Mouse (Mus musculus) testis, adult 2 months (tissue): ENCODE data around the gene Srpk2. TPM values are rescaled to one million over a fixed set of nuclear protein-coding genes. Genes with fewer than 3 reads are reported as not detected.
"Not testable (repeated sequence)": the region's sequence is repeated elsewhere in the genome, so short reads cannot be mapped to it uniquely, and the experiment has no call there.

Source experiments
- H3K27ac ChIP-seq: fragments of 200-500 bp; 2 replicates; pipeline ENCODE4 v1.5.1; 2012; ENCODE audit warnings: low read depth, low read length; ENCODE audit not compliant: control insufficient read depth, insufficient read depth
- H3K27me3 ChIP-seq: fragments of 200-500 bp; 2 replicates; pipeline ENCODE4 v1.6.1; 2012; ENCODE audit warnings: mild to moderate bottlenecking, low read length, moderate library complexity; ENCODE audit not compliant: control insufficient read depth, insufficient read depth
- H3K36me3 ChIP-seq: fragments of 200-500 bp; 2 replicates; pipeline ENCODE4 v1.6.1; 2012; ENCODE audit warnings: mild to moderate bottlenecking, low read length; ENCODE audit not compliant: control insufficient read depth, insufficient read depth
- H3K4me1 ChIP-seq: fragments of 200-500 bp; 2 replicates; pipeline ENCODE4 v1.6.1; 2012; ENCODE audit warnings: low read length; ENCODE audit not compliant: control insufficient read depth, insufficient read depth
- H3K4me3 ChIP-seq: fragments of 200-500 bp; 2 replicates; pipeline ENCODE4 v1.5.1; 2012; ENCODE audit warnings: low read depth, mild to moderate bottlenecking, low read length, moderate library complexity, mixed read lengths; ENCODE audit not compliant: control insufficient read depth
- CTCF ChIP-seq: fragments of 200-500 bp; IDR thresholded peaks from 2 replicates; pipeline ENCODE4 v1.5.1; 2012; ENCODE audit warnings: low read depth, mild to moderate bottlenecking, inconsistent platforms, low read length, moderate library complexity; ENCODE audit not compliant: control insufficient read depth, insufficient read depth, insufficient replicate concordance
- POLR2A ChIP-seq: fragments of 200-500 bp; IDR thresholded peaks from 2 replicates; pipeline ENCODE4 v1.6.1; 2012; ENCODE audit warnings: low read depth, mild to moderate bottlenecking, inconsistent platforms, low read length, moderate library complexity; ENCODE audit not compliant: control insufficient read depth
- polyA plus RNA-seq: library from polyadenylated mRNA; depleted of rRNA; stranded (reverse); fragments of >200 nt; gene quantifications from 2 replicates; pipeline ENCODE4 v1.2.3, GENCODE M21; 2012; rRNA removed

Gene Srpk2
- polyA plus RNA-seq = 229 and 250 TPM in 2 replicates

DNA sequence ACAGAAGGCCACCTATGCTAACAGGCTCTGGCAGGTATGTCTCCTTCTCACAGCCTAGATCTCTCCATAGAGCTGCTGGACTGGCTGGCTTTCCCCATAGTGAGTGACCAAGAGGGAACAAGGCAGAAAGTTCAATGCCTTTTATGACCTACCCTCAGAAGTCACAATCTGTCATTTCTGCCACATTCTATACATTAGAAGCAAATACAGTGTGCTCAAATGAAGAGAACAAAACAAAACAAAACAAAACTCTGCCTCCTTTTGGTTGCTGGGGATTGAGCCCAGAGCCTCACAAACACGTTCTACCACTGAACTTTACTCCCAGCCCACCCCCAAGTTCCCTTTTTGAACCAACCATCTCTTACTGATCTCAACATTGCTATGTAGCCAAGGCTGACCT is at the start of gene Srpk2:
Gene Srpk2, minus strand, starts transcription at position 101 of the 400 bp plus-strand sequence.
- TF ChIP-seq POLR2A (no peak), CTCF (no peak)
- no peaks in the 10 kb centered on the region for H3K4me1 ChIP-seq
- no peaks in the 10 kb centered on the region for H3K36me3 ChIP-seq
- peak within 1 kb of the TSS; percentile 90 for H3K4me3 ChIP-seq
- H3K27ac ChIP-seq = peak within 1 kb of the TSS; percentile 84
- H3K27me3 ChIP-seq = no peaks in the 10 kb centered on the region

DNA sequence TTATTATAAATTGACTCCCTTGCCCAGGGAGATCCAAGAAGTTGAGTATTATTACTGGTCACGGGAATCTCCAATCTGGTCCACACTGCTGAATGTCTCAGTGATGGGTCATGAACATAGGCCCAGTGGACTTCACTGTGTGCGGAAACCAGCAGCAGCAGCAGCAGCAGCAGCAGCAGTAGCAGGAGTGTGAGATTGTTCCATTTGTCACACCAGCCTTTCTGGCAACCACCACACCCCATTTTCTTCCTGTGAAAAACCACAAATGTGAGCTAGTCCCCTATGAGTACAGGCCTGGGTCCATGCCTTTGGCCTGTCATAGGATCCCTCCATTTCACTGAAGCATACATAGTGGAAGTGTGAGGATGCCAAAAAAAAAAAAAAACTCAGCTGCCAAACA is 37.5 kb upstream of the Srpk2 start:
- no peak for TF ChIP-seq POLR2A
- no peak for TF ChIP-seq CTCF
- H3K36me3 ChIP-seq = no peaks in the 10 kb centered on the region
- H3K4me1 ChIP-seq = no peaks in the 10 kb centered on the region
- no peaks in the 10 kb centered on the region for H3K27me3 ChIP-seq
- H3K4me3 ChIP-seq = no peak overlapping the region
- H3K27ac ChIP-seq = no peak overlapping the region

DNA sequence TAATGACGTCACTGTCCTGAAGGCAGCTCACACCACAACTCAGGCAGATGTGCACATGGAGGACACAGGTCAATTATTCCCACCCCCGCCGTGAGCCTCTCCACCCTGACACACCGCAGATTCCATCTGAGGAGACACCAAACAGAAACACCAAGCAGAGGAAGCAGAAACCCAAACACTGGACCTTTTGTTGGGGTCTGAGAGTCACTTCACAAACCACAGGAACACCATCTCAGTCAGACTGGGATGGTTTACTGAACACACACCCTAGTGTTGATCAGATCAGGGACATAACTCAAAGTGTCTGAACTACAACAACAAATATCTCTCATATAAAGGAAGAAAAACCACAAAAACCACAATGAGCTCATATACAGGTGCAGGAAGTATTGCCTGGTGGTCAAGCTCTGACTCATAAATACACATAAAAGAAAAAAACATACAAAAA is 34.5 kb upstream of the Srpk2 start:
- no peaks in the 10 kb centered on the region for H3K4me1 ChIP-seq
- H3K27me3 ChIP-seq = no peaks in the 10 kb centered on the region
- no peak overlapping the region for H3K4me3 ChIP-seq
- H3K27ac ChIP-seq = no peak overlapping the region
- TF ChIP-seq CTCF (no peak), POLR2A (no peak)
- no peaks in the 10 kb centered on the region for H3K36me3 ChIP-seq

DNA sequence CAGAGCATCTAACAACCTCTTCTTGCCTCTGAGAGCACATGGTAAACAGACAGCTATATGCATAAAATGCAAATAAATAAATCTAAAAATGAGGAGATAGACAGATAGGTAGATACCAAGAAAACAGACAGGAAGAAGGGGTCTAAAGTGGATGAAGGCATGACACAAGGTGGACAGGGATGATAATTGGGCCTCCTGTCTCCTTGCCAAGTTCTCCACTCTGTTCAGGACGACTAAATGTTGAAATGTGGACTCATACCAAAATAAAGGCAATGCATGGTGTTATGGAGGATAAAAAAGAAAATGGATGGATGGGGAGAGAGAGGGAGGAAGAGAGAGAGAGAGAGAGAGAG is 33.7 kb upstream of the Srpk2 start:
- no peak overlapping the region for H3K4me3 ChIP-seq
- no peaks in the 10 kb centered on the region; the same call in 1 of the 2 replicates for H3K4me1 ChIP-seq
- no peaks in the 10 kb centered on the region for H3K27me3 ChIP-seq
- H3K36me3 ChIP-seq = no peaks in the 10 kb centered on the region
- H3K27ac ChIP-seq = no peak overlapping the region
- TF ChIP-seq POLR2A (no peak), CTCF (no peak)

DNA sequence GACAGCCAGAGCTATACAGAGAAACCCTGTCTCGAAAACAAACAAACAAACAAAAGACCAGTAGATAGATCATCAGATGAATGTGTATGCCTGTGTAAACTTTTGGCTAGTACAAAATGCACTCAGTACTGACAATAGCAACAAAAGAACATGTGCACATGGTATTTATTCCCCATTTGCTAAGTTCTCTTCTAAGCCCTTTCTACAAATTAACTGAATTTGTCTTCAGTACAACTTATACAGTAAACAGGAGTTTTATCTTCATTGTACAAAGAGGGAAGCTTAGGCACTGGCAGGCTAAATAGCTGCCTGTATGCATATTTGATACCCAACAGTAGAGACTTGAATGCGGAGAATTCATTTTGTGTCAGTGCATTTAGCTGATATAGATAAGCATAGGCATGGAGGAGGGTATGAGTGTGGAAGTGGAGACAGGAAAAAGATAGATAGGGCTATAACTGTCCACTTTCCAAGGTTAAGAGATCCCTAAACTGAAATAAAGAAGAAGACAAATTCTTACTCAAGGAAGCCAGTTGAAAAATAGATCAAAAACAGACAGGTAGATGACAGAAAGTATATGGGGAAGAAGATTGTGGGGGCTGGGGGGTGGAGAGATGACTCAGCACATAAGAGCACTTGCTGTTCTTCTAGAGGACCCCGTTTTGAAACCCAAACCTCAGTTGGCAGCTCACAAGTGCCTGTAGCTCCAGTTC is 33.2 kb upstream of the Srpk2 start:
- H3K27ac ChIP-seq = no peak overlapping the region
- no peaks in the 10 kb centered on the region; the same call in 1 of the 2 replicates for H3K4me1 ChIP-seq
- H3K27me3 ChIP-seq = no peaks in the 10 kb centered on the region
- H3K4me3 ChIP-seq = no peak overlapping the region
- TF ChIP-seq POLR2A (no peak), CTCF (no peak)
- no peaks in the 10 kb centered on the region for H3K36me3 ChIP-seq

DNA sequence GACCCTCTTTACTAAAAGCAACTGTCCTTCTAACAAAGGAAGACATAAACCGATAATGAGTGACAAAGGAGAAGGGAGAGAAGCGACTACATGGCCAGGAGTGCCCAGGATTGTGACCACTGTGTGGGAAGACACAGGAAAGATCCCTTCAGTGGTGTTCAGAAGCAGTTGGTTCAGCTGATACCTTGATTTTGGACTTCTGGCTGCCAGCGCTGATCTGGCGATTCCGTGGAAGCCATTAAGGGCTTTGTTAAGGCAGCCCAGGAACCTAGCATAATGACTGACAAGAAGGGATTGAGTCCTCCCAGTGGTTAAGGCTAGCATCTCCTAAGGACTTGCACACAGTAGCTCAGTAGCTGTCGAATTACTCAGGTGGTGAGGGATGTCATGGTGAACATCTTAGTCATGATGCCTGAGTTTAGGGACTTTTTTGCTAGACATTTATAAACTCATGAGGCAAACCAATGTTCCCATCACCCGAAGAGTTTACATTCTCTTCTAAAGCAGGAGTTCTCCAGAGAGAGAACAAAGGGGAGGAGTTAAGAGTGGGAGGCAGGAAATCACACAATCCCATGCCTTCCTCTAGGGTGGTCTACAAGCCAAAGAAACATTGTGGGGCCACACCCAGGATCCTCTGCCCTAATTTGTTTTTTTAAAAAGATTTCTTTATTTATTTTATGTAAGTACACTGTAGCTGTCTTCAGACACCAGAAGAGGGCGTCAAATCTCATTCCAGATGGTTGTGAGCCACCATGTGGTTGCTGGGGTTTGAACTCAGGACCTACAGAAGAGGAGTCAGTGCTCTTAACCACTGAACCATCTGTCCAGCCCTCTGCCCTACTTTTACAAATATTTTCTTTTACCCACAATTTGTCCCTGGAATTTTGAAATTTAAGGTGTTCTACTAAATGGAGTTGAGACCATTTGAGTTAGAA is 29.3 kb upstream of the Srpk2 start:
- H3K4me1 ChIP-seq = peaks cover 6% of the 10 kb centered on the region
- no peaks in the 10 kb centered on the region for H3K27me3 ChIP-seq
- no peak overlapping the region for H3K4me3 ChIP-seq
- H3K36me3 ChIP-seq = no peaks in the 10 kb centered on the region
- H3K27ac ChIP-seq = no peak overlapping the region
- TF ChIP-seq CTCF (no peak), POLR2A (no peak)

DNA sequence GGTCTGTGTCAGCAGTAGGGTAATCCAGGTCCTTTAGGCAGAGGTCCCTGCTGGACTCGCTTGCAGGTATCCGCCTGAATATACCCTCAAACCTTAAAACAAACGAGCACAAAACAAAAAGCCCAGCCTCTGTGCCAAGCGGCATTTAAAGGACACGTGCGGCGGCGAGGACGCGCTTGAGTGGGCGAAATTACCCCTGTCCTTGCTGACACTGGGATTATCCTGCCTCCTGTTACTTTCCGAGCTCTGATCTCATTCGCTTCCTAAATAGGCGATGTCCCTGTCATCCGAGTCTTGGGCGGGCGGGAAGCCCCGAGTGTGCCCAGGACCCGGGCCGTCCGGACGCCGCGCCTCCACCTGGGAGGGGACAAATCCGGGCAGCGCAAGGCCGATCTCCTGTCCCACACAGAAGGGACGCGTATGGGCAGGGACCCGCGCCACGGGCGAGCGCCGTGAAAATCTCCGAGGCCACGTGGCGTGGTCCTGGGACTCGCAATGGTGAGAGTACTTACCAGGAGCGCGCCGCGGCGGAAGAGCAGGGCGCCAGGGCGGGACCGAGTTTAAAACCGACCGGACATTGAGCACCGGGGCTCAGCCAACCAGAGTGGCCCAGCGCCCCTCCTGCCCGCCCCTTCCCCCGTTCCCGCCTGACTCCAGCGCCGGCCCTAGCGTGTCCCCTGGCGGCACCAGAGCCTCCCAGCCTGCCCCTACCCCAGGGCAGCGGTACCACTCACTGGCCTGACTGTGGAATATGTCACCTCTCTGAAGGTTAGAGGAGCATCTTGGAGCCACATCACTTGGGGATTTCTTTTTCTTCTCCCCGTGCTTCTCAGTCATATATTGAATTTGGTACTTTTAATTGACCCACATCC is 27.9 kb upstream of the Srpk2 start:
- Histone ChIP-seq H3K4me1 (peaks cover 6% of the 10 kb centered on the region), H3K27me3 (no peaks in the 10 kb centered on the region), H3K27ac (peak overlapping the region; percentile 53), H3K36me3 (no peaks in the 10 kb centered on the region), H3K4me3 (peak overlapping the region; percentile 93)
- TF ChIP-seq POLR2A (peak; percentile 32; the same call in 1 of the 2 replicates), CTCF (0 out of 2 replicates have a peak, but pooled peaks have one; percentile 5)

DNA sequence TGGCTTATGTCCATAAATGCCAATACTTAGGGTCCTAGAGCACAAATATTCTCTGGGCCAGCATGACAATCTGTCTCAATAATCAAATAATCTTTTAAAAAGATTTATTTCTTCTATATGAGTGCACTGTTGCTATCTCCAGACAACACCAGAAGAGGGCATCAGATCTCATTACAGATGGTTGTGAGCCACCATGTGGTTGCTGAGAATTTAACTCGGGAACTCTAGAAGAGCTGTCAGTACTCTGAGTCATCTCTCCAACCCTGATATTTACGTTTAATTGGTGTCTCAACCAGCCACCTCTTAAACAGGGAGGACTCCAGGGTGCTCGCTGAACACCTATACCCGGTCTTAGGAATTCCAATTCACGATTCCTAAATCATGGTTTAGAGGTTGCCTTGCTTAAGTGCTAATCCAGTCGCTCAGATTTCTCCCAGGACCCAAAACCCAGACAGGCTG is 27.3 kb upstream of the Srpk2 start:
- H3K27ac ChIP-seq = peak overlapping the region; percentile 53
- not testable (repeated sequence) for H3K27me3 ChIP-seq, H3K36me3 ChIP-seq, H3K4me1 ChIP-seq
- peak overlapping the region; percentile 93 for H3K4me3 ChIP-seq
